Mouse (Mus musculus) liver, postnatal 0 days (tissue): ENCODE data around the gene Cdkn2c.

ENCODE experiments used
- CTCF ChIP-seq: sonication (generic); IDR thresholded peaks from 2 replicates; pipeline ENCODE4 v1.5.1; 2016; ENCODE audit warnings: antibody characterized with exemption, low read depth
- EP300 ChIP-seq: IDR thresholded peaks from 2 replicates; pipeline ENCODE4 v1.6.1; 2016; ENCODE audit warnings: antibody characterized with exemption, low read depth, mild to moderate bottlenecking

GRCm38 (mm10) chr4:109665982-109666460 lies 968 bp downstream of the Cdkn2c start:
- TF ChIP-seq CTCF (no peak), EP300 (no peak)
